Mouse (Mus musculus): ENCODE results near the gene Micall2. TPM values are rescaled to one million over a fixed set of nuclear protein-coding genes. Genes with fewer than 3 reads are reported as not detected.
"Not testable (repeated sequence)": the region's sequence is repeated elsewhere in the genome, so short reads cannot be mapped to it uniquely, and the experiment has no call there.

The Micall2 gene
- polyA plus RNA-seq, 1 experiment from 2014 or later, result 6.5 TPM

- Histone ChIP-seq H3K27me3 (no peaks in the 10 kb centered on the region), H3K9me3 (no peaks in the 10 kb centered on the region), H3K27ac (no peak overlapping the region), H3K9ac (replicated peaks) (no peak overlapping the region), H3K4me2 (no peak overlapping the region), H3K36me3 (peaks cover 53% of the 10 kb centered on the region), H3K4me1 (replicated peaks) (0 out of 2 replicates have a peak, but pooled peaks cover 4% of the 10 kb centered on the region), H3K4me3 (replicated peaks) (no peak overlapping the region)
- no peak for ATAC-seq (ENCODE audit: insufficient number of reproducible peaks, insufficient read depth, low FRiP score, low TSS enrichment, low read depth)
- WGBS, result 86% methylated on average over 16 of the region's 16 CpGs
Observed at GRCm38 (mm10) chr5:139749413-139750125, 13.4 kb upstream of the Micall2 start.

- peak; percentile 58 for ATAC-seq (ENCODE audit: insufficient number of reproducible peaks, insufficient read depth, low FRiP score, low TSS enrichment, low read depth)
- 1% methylated on average over 3 of the region's 3 CpGs for WGBS
- no peak overlapping the region for H3K27ac ChIP-seq
Observed at GRCm38 (mm10) chr5:139745771-139746170, 9.6 kb upstream of the Micall2 start.

GRCm38 (mm10) chr5:139742640-139743039 lies 6.5 kb upstream of the Micall2 start:
- H3K27ac ChIP-seq; H3K4me1 ChIP-seq (replicated peaks); H3K36me3 ChIP-seq; ATAC-seq (ENCODE audit: insufficient number of reproducible peaks, insufficient read depth, low FRiP score, low TSS enrichment, low read depth); H3K4me3 ChIP-seq (replicated peaks); H3K4me2 ChIP-seq; H3K9ac ChIP-seq (replicated peaks); H3K9me3 ChIP-seq; H3K27me3 ChIP-seq: not testable (repeated sequence)
- WGBS, result 49% methylated on average over 3 of the region's 3 CpGs

More at GRCm38 (mm10) chr5:139745771-139746170, 9.6 kb upstream of the Micall2 start:
- Histone ChIP-seq H3K9me3 (no peaks in the 10 kb centered on the region), H3K4me2 (no peak overlapping the region), H3K4me1 (replicated peaks) (0 out of 2 replicates have a peak, but pooled peaks cover 4% of the 10 kb centered on the region), H3K36me3 (peaks cover 15% of the 10 kb centered on the region), H3K4me3 (replicated peaks) (no peak overlapping the region), H3K9ac (replicated peaks) (no peak overlapping the region), H3K27me3 (no peaks in the 10 kb centered on the region)

- Histone ChIP-seq H3K9ac (replicated peaks) (no peak overlapping the region), H3K9me3 (no peaks in the 10 kb centered on the region), H3K27me3 (no peaks in the 10 kb centered on the region), H3K36me3 (no peaks in the 10 kb centered on the region), H3K4me1 (replicated peaks) (peaks cover 28% of the 10 kb centered on the region), H3K27ac (no peak overlapping the region), H3K4me2 (no peak overlapping the region), H3K4me3 (replicated peaks) (no peak overlapping the region)
- 73% methylated on average over 7 of the region's 7 CpGs for WGBS
- ATAC-seq (ENCODE audit: insufficient number of reproducible peaks, insufficient read depth, low FRiP score, low TSS enrichment, low read depth), result no peak
Observed at GRCm38 (mm10) chr5:139738592-139739315, 2.6 kb upstream of the Micall2 start.

- H3K4me2 ChIP-seq, result no peak overlapping the region
- WGBS, result 76% methylated on average over 14 of the region's 14 CpGs
- peaks cover 31% of the 10 kb centered on the region for H3K4me1 ChIP-seq (replicated peaks)
- no peak overlapping the region for H3K4me3 ChIP-seq (replicated peaks)
- no peaks in the 10 kb centered on the region for H3K9me3 ChIP-seq
- H3K9ac ChIP-seq (replicated peaks), result no peak overlapping the region
- no peaks in the 10 kb centered on the region for H3K27me3 ChIP-seq
- H3K36me3 ChIP-seq, result no peaks in the 10 kb centered on the region
- H3K27ac ChIP-seq, result no peak overlapping the region
- no peak for ATAC-seq (ENCODE audit: insufficient number of reproducible peaks, insufficient read depth, low FRiP score, low TSS enrichment, low read depth)
Observed at GRCm38 (mm10) chr5:139737841-139738591, 1.9 kb upstream of the Micall2 start.

- Histone ChIP-seq H3K36me3 (no peaks in the 10 kb centered on the region), H3K9me3 (no peaks in the 10 kb centered on the region), H3K4me2 (peak overlapping the region; percentile 97), H3K9ac (replicated peaks) (no peak overlapping the region), H3K4me1 (replicated peaks) (peaks cover 44% of the 10 kb centered on the region), H3K27me3 (no peaks in the 10 kb centered on the region), H3K4me3 (replicated peaks) (peak overlapping the region; percentile 59), H3K27ac (peak overlapping the region; percentile 57)
- WGBS, result 14% methylated on average over 10 of the region's 10 CpGs
- ATAC-seq (ENCODE audit: insufficient number of reproducible peaks, insufficient read depth, low FRiP score, low TSS enrichment, low read depth), result peak; percentile 32; the same call in 1 of the 2 replicates
Observed at GRCm38 (mm10) chr5:139736504-139736940, 386 bp upstream of the Micall2 start.

GRCm38 (mm10) chr5:139734746-139735145 lies 1.4 kb downstream of the Micall2 start:
- H3K36me3 ChIP-seq, result no peaks in the 10 kb centered on the region
- 78% methylated on average over 7 of the region's 7 CpGs for WGBS
- peaks cover 61% of the 10 kb centered on the region for H3K4me1 ChIP-seq (replicated peaks)
- no peak for ATAC-seq (ENCODE audit: insufficient number of reproducible peaks, insufficient read depth, low FRiP score, low TSS enrichment, low read depth)
- no peak overlapping the region for H3K27ac ChIP-seq
- peak overlapping the region; percentile 97 for H3K4me2 ChIP-seq
- no peak overlapping the region; the same call in 1 of the 2 replicates for H3K9ac ChIP-seq (replicated peaks)
- no peaks in the 10 kb centered on the region for H3K9me3 ChIP-seq
- no peaks in the 10 kb centered on the region for H3K27me3 ChIP-seq
- H3K4me3 ChIP-seq (replicated peaks), result peak overlapping the region; percentile 59; the same call in 1 of the 2 replicates

GRCm38 (mm10) chr5:139734016-139734415 lies 2.1 kb downstream of the Micall2 start:
- Histone ChIP-seq H3K4me2 (0 out of 2 replicates have a peak overlapping the region, but pooled peaks have one; percentile 15), H3K27ac (no peak overlapping the region), H3K27me3 (no peaks in the 10 kb centered on the region), H3K9me3 (no peaks in the 10 kb centered on the region), H3K4me1 (replicated peaks) (peaks cover 63% of the 10 kb centered on the region), H3K4me3 (replicated peaks) (no peak overlapping the region), H3K36me3 (no peaks in the 10 kb centered on the region), H3K9ac (replicated peaks) (no peak overlapping the region)
- ATAC-seq (ENCODE audit: insufficient number of reproducible peaks, insufficient read depth, low FRiP score, low TSS enrichment, low read depth), result no peak
- WGBS, result 86% methylated on average over 3 of the region's 3 CpGs

- no peaks in the 10 kb centered on the region for H3K36me3 ChIP-seq
- no peaks in the 10 kb centered on the region for H3K27me3 ChIP-seq
- peak overlapping the region; percentile 62; the same call in 1 of the 2 replicates for H3K27ac ChIP-seq
- no peaks in the 10 kb centered on the region for H3K9me3 ChIP-seq
- peaks cover 63% of the 10 kb centered on the region for H3K4me1 ChIP-seq (replicated peaks)
- H3K4me3 ChIP-seq (replicated peaks), result no peak overlapping the region
- 52% methylated on average over 11 of the region's 11 CpGs for WGBS
- no peak overlapping the region for H3K9ac ChIP-seq (replicated peaks)
- no peak for ATAC-seq (ENCODE audit: insufficient number of reproducible peaks, insufficient read depth, low FRiP score, low TSS enrichment, low read depth)
- H3K4me2 ChIP-seq, result no peak overlapping the region
Observed at GRCm38 (mm10) chr5:139732634-139733107, 3.5 kb downstream of the Micall2 start.

GRCm38 (mm10) chr5:139730712-139731486 lies 5.2 kb downstream of the Micall2 start:
- 13% methylated on average over 8 of the region's 8 CpGs for WGBS
- H3K27me3 ChIP-seq, result no peaks in the 10 kb centered on the region
- H3K9ac ChIP-seq (replicated peaks), result peak overlapping the region; percentile 27; the same call in 1 of the 2 replicates
- peaks cover 55% of the 10 kb centered on the region for H3K4me1 ChIP-seq (replicated peaks)
- peak overlapping the region; percentile 82 for H3K27ac ChIP-seq
- H3K36me3 ChIP-seq, result no peaks in the 10 kb centered on the region
- no peak; the same call in 1 of the 2 replicates for ATAC-seq (ENCODE audit: insufficient number of reproducible peaks, insufficient read depth, low FRiP score, low TSS enrichment, low read depth)
- H3K9me3 ChIP-seq, result no peaks in the 10 kb centered on the region
- peak overlapping the region; percentile 23; the same call in 1 of the 2 replicates for H3K4me2 ChIP-seq
- no peak overlapping the region for H3K4me3 ChIP-seq (replicated peaks)

Measured in limb, embryonic 12.5 days (tissue).